Comparison of ENCODE assay signal across 23 mouse cellular contexts in the genomic region with DNA sequence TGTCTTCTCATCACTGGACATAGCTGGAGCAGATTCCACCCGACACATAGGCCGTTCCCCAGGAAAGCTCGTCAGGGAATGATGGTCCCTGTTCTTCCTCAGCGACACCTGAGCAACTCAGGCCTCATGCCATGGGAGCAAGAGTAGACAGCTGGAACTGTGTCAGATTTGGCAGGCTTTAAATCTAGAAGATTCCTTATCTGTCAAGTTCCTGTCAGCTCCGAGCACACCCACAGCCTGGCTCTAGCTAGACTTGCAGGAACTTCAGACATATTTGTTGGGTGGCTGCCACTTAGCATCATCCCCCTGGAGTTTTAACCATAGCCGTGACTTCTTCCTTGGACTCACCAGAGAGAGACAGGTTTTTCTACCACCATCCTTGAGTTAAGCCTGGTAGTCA.
A peak's percentile ranks its signal among the peaks of the same experiment; 100 is the strongest.
DNase-seq lines count a peak whose midpoint lies in the region; ATAC-seq and TF ChIP-seq lines count a peak whose summit lies in the region.
"Had no signal": no experiment of that assay in that cellular context is flagged by ENCODE, and none has a peak within 500 bp of the region (broad histone marks: within the 10 kb centered on the region; RNA-seq: fewer than 3 reads in every experiment).

No protein-coding gene starts in this region.

- H3K27me3 ChIP-seq in heart, embryonic 16.5 days (ENCODE audit: control insufficient read depth, insufficient read depth, low read length), result no peaks in the 10 kb centered on the region
- no peaks in the 10 kb centered on the region for H3K27me3 ChIP-seq in heart, embryonic 12.5 days (replicated peaks)
- H3K27me3 ChIP-seq in liver, embryonic 11.5 days (replicated peaks; ENCODE audit: control insufficient read depth, insufficient read depth, low read length), result no peaks in the 10 kb centered on the region
- H3K27me3 ChIP-seq: limb, embryonic 12.5 days; liver, embryonic 12.5 days; midbrain, embryonic 15.5 days; neural tube, embryonic 12.5 days had no signal

- peak overlapping the region; percentile 90 for H3K27ac ChIP-seq in gastrocnemius, adult 2 months
- H3K27ac ChIP-seq in heart, embryonic 16.5 days (ENCODE audit: low read length), result 0 out of 2 replicates have a peak overlapping the region, but pooled peaks have one; percentile 15
- H3K27ac ChIP-seq in heart, embryonic 12.5 days (ENCODE audit: poor library complexity, severe bottlenecking), result no peak overlapping the region
- H3K27ac ChIP-seq in liver, embryonic 11.5 days (ENCODE audit: low read depth, low read length), result no peak overlapping the region
- H3K27ac ChIP-seq: forebrain, embryonic 10.5 days; hindbrain, postnatal 0 days; limb, embryonic 12.5 days; liver, embryonic 12.5 days; midbrain, embryonic 15.5 days; neural tube, embryonic 12.5 days had no signal

- no peaks in the 10 kb centered on the region for H3K36me3 ChIP-seq in heart, embryonic 16.5 days (ENCODE audit: control insufficient read depth, insufficient read depth)
- peaks cover 3% of the 10 kb centered on the region; the same call in 1 of the 2 replicates for H3K36me3 ChIP-seq in heart, embryonic 12.5 days
- no peaks in the 10 kb centered on the region for H3K36me3 ChIP-seq in liver, embryonic 11.5 days (ENCODE audit: control insufficient read depth, insufficient read depth, low read length)
- H3K36me3 ChIP-seq: forebrain, embryonic 10.5 days; limb, embryonic 12.5 days; midbrain, embryonic 15.5 days; neural tube, embryonic 12.5 days had no signal

- peak; percentile 53; the same call in 1 of the 2 replicates for ATAC-seq in heart, embryonic 16.5 days (replicated peaks; ENCODE audit: extremely low read depth, insufficient read depth, low FRiP score)
- ATAC-seq in heart, embryonic 12.5 days (ENCODE audit: insufficient number of reproducible peaks, low FRiP score), result no peak
- ATAC-seq in liver, embryonic 11.5 days (replicated peaks; ENCODE audit: low FRiP score), result no peak
- ATAC-seq: forebrain, embryonic 16.5 days; hindbrain, postnatal 0 days; intestine, embryonic 16.5 days; liver, embryonic 12.5 days; midbrain, embryonic 15.5 days had no signal

- WGBS in heart, embryonic 16.5 days, result 44% methylated on average over 6 of the region's 6 CpGs
- WGBS in heart, embryonic 12.5 days, result 55% methylated on average over 6 of the region's 6 CpGs
- 82% methylated on average over 6 of the region's 6 CpGs for WGBS in liver, embryonic 11.5 days

- intact Hi-C loops in gastrocnemius, adult 2 months (cut with DNase I), result no loop called here

- no peak overlapping the region for H3K4me3 ChIP-seq in gastrocnemius, adult 2 months
- H3K4me3 ChIP-seq in heart, embryonic 16.5 days (ENCODE audit: low read length), result no peak overlapping the region
- H3K4me3 ChIP-seq in heart, embryonic 12.5 days, result no peak overlapping the region
- H3K4me3 ChIP-seq in liver, embryonic 11.5 days (ENCODE audit: low read depth, low read length), result no peak overlapping the region
- H3K4me3 ChIP-seq: forebrain, embryonic 10.5 days; limb, embryonic 12.5 days; liver, embryonic 12.5 days; midbrain, embryonic 15.5 days; neural tube, embryonic 12.5 days had no signal

- TF ChIP-seq CTCF in gastrocnemius, adult 2 months (IDR thresholded peaks at IDR 0.05), result no peak

- peak; percentile 56 for DNase-seq in gastrocnemius, adult 2 months
- no peak for DNase-seq in gastrocnemius, postnatal 4 days (ENCODE audit: low spot score in 2 of 2)
- DNase-seq in brain, adult 2 months (ENCODE audit: low read depth, low spot score), result peak; percentile 77
- peak; percentile 47 for DNase-seq in heart, postnatal 4 days
- DNase-seq in liver, embryonic 11.5 days (ENCODE audit: low spot score), result no peak
- DNase-seq: adrenal gland, postnatal 25 days; cerebellum, postnatal 10 days; kidney, adult 9 months; kidney, postnatal 4 days; layer of hippocampus, adult 9-11 months; lung, adult 18-20 months; right cerebral cortex, postnatal 14 days; spleen, adult 18-20 months had no signal

- H3K4me2 ChIP-seq in heart, embryonic 16.5 days (ENCODE audit: low read depth, low read length), result no peak overlapping the region
- no peak overlapping the region for H3K4me2 ChIP-seq in heart, embryonic 12.5 days
- H3K4me2 ChIP-seq in liver, embryonic 11.5 days, result no peak overlapping the region
- H3K4me2 ChIP-seq: limb, embryonic 12.5 days; liver, embryonic 12.5 days; midbrain, embryonic 15.5 days; neural tube, embryonic 12.5 days had no signal

- no peaks in the 10 kb centered on the region for H3K9me3 ChIP-seq in heart, embryonic 16.5 days (replicated peaks; ENCODE audit: control insufficient read depth, low read length)
- no peaks in the 10 kb centered on the region for H3K9me3 ChIP-seq in heart, embryonic 12.5 days (replicated peaks)
- no peaks in the 10 kb centered on the region for H3K9me3 ChIP-seq in liver, embryonic 11.5 days (ENCODE audit: control insufficient read depth, low read length)
- H3K9me3 ChIP-seq: forebrain, embryonic 10.5 days; limb, embryonic 12.5 days; liver, embryonic 12.5 days; midbrain, embryonic 15.5 days; neural tube, embryonic 12.5 days had no signal

- H3K9ac ChIP-seq in heart, embryonic 16.5 days (ENCODE audit: low read length), result no peak overlapping the region
- H3K9ac ChIP-seq in heart, embryonic 12.5 days, result no peak overlapping the region
- no peak overlapping the region for H3K9ac ChIP-seq in liver, embryonic 11.5 days (ENCODE audit: low read depth, low read length)
- H3K9ac ChIP-seq: limb, embryonic 12.5 days; liver, embryonic 12.5 days; midbrain, embryonic 15.5 days; neural tube, embryonic 12.5 days had no signal

- peaks cover 32% of the 10 kb centered on the region for H3K4me1 ChIP-seq in heart, embryonic 16.5 days (ENCODE audit: control insufficient read depth, insufficient read depth, low read length)
- H3K4me1 ChIP-seq in heart, embryonic 12.5 days (replicated peaks), result peaks cover 34% of the 10 kb centered on the region
- H3K4me1 ChIP-seq in liver, embryonic 11.5 days (replicated peaks; ENCODE audit: control insufficient read depth, insufficient read depth, low read length), result peaks cover 13% of the 10 kb centered on the region
- H3K4me1 ChIP-seq: midbrain, embryonic 15.5 days had no signal

Comparison
In these comparisons a context has a peak if more than half of its experiments do, and no peak if none do; other contexts are left out.
1. DNase-seq: peak in gastrocnemius, adult 2 months (single experiment), brain, adult 2 months (single experiment) and heart, postnatal 4 days (single experiment); none in gastrocnemius, postnatal 4 days (0 of 2) and liver, embryonic 11.5 days (single experiment).
2. H3K27ac ChIP-seq: peak in gastrocnemius, adult 2 months (single experiment) and heart, embryonic 16.5 days (single experiment); none in heart, embryonic 12.5 days (single experiment) and liver, embryonic 11.5 days (single experiment).